Mouse (Mus musculus) spleen, postnatal 14 days (tissue): ENCODE measurements around the gene Nnat.
A peak's percentile ranks its signal among the peaks of the same experiment; 100 is the strongest.
"Not testable (repeated sequence)": the region's sequence is repeated elsewhere in the genome, so short reads cannot be mapped to it uniquely, and the experiment has no call there.

Source experiments
- DNase-seq, 2 experiments: peaks; one replicate each; pipeline ENCODE4 v3.0.0; 2021 to 2022; ENCODE audit warnings: low spot score in 2 of 2

The Nnat gene

DNA sequence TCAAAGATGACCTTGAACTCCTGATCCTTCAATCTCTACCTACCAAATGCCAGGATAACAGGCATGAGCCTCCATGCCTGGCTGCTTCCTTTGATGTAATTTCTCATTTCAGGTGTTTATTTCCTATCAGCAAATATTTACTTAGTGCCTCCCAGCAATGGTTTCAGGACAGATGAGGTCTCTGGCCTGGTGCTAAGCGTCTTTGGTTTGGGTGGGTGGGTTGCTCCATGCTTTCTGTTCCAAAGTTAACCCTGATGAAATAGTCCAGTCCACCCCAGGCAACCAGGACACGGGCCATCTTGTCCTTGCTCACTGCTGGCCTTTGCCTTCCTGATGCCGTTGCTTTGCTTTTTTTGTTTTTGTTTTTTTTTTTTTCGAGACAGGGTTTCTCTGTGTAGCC lies 9.6 kb upstream of the Nnat start:
- DNase-seq: no peak

DNA sequence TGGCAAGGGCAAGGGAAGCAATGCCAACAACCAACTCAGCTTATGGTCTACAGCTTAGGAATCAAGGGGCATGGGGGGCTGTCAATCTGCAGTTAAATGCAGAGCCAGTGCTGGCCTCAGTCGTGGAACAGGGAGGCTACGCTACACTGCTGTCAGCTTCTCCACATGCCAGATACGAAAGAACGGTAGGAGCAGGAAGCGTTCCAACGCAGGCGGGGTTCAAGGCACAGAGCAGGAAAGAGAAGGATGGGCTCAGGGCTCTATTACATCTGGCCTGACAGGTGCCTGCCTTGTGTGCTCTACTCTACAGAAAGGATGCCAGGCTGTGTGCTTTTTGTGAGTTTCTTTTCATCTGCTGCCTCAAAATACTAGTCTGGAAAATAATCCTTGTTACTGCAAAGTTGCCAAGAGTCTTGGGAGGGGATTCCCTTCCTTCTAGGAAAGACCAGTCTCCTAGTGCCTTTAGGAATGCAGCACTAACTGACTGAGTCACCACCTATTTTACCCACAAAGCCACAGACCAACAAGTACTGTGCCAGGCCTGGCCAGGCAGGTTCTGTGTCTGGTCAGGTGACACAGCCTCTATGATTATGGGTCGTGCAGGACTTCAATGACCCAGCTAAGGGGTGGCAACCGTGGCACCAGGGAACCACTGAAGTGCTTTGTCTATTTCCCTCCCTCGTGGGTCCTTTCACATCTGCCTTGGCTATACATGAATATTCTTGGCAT lies 7.6 kb upstream of the Nnat start:
- DNase-seq: no peak

DNA sequence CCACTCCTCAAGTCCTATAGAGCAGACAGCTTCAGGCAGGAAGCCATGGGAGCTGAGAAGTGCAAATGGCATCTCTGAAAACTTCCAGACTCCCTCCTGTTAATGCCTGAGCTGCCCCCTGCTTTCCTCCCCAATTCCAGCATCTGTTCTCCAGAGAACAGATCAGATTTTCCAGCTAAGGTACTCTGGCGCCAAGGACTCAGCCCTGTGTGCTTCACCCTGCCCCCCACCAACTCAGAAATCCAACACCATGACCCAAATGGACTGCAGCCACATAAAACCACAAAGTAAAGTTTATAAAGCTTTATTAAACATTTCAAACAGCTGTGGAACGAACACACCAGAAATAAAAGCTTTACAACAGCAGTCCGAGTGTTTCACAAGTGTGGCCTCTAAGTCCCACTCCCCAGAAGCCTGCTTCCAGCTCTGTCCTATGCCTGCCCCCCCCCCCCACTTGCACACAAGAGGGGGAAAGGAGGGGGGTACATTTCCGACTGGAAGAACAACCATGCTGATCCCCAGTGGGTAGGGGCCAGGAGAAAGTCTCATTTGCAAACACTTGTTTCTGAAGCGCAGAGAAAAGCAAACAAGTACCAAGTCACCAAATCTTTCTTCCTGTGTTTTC lies 3.7 kb upstream of the Nnat start:
- no peak for DNase-seq

DNA sequence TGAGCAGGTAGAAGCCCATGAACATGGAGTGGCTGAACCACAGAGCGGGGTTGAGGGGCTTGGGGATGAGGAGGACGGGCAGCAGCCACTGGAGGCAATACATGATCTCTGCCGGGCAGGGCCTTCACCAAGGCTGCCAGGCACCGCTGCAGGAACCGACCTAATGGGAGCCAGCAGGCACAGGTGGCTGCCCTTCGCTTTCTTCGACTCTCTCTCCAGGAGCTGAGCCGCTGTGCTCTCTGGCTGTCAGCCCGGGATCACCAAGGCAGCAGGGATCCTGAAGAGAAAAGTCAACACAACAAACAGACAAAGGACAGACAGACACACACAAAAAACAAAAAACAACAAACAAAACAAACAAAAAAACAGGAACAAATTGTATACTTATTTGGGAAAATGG lies 1.8 kb upstream of the Nnat start:
- no peak for DNase-seq

DNA sequence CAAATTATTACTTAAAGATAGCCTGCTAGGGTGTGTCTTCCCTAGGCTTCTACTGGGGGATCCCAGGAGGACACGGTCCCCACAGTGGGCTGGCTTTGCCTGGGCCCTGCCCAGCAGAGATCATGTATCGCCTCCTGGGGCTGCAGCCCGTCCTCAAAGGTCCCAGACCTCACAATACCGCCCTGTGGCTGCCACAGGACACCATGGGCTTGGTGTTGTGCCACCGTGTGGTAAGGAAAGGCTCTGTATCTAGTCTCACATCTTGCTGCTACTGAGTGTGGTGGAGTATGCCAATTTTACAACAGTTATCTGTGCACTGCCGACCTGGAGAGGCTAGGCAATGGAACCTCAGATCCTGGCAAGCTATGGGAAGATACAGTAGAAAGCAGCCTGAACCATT lies 1.4 kb upstream of the Nnat start:
- no peak for DNase-seq

DNA sequence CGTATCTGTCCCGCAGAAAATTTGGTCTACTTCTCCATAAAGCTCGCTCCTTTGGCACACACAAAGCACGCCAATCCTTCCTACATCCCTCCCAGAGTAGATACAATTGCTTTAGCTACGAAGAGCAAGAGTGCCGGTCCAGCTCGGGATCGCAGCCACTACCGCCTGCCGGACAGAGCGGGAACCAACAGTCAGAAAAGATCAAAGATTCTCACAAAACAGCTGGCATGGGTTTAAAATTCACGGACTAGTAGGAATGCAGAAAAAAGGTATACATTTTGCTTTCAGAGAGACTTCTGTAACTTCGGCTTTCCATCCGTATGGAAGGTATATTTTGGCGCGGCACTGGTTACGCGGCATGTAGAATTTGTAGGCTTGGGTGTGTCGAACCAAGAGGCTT lies 438 bp upstream of the Nnat start:
- no peak for DNase-seq

DNA sequence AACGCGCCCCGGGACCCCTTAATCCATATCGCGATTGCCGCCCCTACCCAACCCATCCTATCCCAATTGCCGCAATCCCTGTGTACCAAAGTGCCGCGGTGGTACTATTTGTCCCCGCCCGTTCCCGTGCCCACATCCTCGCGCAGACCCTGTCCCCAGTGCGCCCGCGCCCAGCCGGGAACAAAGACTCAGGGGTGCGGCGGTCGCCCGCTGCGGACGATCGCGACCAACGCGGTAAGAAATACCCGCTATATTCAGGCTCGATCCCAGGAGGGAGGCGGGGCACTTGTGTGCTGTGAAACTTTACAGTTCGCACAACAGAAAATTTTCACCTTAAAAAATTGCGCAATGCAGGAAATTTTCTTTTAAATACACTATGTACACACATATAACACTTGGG lies 424 bp downstream of the Nnat start:
- DNase-seq: no peak

DNA sequence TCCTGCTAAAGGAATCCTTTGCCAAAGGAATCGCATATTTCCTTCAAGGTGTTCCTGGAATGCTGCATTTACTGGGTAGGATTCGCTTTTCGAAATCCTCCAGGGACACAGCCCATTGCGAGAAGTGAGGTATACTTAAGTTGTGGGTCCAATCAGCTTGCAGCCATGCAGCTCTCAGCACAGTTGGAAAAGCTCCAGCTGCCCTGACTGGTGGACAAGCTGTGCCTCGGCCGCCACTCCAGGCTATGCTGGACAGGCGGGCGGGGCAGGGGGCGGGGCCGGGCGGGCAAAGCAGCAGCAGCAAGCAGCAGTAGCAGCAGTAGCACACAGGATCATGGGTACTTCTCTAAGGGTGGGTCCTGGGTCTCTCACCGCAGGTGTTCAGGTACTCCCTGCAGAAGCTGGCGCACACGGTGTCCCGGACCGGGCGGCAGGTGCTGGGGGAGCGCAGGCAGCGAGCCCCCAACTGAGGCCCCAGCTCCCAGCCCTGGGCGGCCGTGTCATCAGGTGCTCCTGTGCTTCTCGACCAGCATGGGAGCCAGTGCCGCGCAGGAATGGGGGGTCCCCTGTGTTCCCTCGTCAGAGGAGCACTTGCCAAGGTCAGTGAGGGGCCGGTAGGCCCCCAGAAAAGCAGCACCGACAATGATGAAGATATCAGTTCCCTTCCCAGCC lies 1.4 kb downstream of the Nnat start:
- no peak for DNase-seq

DNA sequence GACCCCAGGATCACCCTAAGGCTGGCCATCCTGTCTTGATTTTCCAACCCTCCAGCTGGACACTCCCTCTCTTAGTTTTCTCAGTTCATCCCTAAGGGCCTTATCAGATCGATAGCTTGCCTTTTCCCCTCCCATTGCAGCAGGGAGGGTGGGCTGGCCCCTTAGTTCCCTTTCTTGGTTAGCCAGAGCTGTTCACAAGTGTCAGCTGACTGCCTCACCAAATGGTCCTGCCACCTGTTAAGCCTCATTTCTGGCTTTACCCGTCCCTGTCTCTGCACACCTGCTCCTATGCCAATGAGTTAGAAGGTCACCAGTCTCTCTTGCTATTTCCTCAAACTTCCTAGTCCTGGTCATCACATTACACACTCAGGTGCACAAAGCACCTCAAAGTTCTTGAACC lies 3.2 kb downstream of the Nnat start:
- DNase-seq: no peak

DNA sequence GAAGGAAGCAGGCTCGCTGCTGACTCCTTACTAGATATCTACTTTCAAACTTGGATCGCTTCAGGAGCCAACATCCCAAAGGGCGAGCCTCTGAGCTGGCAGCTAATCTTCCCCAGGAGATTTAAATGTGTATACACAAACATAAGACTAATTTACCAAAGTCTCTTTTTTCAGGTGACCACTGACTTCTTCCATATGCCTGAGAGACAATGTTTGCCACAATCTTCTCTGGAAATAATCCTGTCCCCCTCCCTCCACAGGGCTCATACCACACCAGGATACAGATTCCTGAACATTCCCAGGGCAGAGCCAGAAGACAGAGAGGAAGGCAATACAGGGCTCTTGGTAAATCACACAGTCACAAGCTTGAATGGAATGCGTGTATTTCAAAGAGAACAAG lies 4.8 kb downstream of the Nnat start:
- no peak for DNase-seq

DNA sequence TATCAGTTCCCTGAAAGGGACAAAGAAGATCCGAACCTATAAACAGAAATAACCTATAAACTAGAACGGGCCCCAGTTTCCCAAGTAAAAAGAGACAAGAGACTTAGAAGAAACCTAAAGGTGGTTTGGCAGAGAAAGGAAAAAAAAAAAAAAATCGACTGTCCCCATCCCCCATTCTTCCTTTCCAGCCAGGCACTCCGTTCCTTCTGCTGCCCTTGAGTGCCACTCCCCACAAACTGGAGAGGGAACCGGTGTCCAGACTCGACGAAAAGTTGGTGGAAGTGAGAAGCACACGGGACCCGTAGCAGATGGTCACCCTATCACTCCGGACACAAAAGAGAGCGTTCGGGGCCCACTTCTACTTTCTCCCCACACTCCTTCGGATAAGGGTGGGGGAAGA lies 5.6 kb downstream of the Nnat start:
- no peak for DNase-seq

DNA sequence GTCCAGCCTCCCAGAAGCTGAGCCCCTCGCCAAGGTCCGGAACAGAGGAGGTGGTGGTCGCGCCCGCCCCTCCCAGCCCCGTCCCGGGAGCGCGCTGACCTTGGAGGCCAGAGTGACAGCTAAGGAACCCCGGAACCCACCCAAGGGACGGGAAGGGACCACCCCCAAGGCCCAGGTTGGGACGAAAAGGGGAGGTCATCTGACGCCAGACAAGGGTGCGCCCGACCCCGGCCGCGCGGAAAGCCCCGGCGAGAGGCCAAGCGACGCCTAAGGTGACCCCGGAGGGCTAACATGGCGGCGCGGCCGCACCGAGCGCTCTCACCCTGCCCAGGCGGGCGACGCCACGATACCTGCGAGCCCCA lies 6.0 kb downstream of the Nnat start:
- DNase-seq: no peak

DNA sequence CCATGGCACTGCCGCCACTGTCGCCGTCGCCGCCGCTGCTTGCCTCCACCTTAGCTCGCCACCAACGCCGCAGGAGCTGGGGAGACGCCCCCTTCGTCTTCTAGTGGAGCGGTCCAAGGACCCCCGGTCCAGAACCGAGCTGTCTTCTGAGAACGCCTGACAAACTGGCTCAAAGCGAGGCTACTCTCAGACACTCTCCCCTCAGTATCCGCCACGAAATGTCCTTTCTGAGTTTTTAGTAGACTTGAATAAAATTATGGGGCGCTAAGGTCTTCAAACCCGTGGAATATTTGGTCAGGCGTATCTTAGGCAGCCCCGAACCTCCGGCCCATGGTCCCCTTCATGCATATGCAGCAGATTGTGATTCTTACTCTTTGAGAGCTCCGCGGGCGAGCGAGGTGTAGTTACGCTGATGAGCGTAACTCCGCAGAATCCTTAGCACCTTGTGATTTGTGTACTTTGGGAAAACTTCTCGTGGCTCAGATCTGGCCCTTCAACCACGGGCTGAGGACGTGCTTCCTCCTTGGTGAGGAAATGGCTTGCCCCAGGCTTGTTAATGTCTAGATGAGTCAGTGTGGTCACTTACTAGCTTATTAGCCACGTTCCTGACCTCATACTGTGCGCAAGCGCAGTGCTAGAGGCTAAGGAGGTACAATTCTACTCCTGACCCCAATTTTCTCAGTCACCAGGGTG lies 6.5 kb downstream of the Nnat start:
- DNase-seq: peak; percentile 61 to 71

DNA sequence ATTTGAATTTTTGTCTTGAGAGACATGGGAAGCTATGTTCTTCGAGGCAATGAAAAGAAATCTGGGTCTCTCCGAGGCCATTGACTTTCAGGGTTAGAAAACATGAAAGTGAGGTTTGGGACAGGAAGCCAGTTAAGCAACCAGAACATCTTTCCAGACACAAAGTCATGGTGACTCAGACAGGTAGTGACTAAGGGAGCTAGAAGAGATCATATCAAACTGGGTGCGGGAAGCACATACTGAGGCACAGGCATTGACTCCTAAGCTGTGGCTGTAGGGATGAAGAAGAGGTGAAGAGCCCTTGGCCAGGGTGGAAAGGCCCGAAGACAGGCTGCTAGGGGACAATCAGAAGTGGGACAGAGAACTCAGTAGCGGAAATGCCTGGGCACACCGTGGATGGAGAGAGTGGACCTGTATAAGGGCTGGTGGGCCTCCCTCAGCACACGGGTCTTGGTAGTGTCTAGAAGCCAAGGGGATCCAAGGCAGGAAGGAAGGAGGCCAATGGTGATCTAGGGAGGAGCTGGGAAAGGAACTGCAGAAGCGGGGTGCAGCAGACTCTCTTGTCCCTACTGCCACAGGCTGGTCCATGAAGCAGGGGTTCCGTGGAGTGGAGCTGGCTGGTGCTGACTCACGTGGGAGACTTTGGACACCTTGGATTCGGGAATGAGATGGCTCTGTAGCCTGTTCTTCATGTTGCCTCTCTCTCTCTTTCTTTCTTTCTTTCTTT lies 7.5 kb downstream of the Nnat start:
- no peak for DNase-seq

DNA sequence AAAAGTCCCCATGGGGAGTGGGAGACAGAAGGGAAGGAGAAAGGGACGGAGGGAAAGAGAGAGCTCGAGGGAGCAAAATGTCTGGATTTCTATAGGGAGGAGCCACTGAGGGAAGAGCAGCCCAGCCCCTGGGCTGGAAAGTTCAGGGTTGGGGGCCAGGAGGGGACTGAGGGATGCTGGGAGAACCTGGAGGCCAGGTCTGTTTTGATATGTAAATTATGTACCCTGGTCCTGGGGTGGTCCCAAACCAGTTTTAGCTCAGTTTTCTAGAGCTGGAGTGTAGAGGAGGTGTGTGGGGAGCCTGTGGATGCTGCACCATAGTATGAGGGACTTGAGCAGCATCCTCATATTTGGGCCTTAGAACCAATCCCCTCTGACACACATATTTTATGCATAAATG lies 9.0 kb downstream of the Nnat start:
- no peak for DNase-seq

DNA sequence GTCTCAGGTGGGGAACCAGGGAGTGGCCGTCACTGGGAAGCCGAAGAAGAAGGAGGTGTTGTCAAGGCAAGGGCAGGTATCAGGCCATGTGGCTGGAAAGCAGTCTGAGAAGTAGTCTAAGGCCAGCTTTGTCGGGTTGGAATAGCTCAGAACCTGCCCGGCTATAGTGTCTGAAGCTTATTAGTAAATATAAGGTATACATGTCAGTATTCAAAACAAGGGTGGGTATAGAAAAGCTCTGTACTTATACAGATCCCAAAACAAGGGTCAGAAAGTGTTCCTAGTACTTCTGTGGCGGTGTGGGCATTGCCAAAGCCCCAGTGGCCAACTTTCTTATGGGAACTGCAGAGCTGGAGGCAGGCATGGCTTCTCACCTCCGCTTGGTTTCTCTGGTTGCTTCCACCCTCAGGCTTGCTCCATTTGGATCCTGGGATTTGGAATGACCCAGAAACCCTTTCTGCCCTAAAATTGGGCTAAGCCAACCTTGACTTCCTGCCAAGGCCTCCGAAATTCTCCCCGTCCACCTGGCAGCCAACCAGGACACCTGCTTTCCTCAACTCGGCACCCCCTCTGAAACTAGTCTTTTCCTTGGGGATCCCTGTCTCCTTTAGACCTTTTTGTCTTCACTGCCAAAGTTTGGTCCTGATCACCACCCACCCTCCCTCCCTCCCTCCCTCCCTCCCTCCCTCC lies 10.1 kb downstream of the Nnat start:
- DNase-seq: no peak

DNA sequence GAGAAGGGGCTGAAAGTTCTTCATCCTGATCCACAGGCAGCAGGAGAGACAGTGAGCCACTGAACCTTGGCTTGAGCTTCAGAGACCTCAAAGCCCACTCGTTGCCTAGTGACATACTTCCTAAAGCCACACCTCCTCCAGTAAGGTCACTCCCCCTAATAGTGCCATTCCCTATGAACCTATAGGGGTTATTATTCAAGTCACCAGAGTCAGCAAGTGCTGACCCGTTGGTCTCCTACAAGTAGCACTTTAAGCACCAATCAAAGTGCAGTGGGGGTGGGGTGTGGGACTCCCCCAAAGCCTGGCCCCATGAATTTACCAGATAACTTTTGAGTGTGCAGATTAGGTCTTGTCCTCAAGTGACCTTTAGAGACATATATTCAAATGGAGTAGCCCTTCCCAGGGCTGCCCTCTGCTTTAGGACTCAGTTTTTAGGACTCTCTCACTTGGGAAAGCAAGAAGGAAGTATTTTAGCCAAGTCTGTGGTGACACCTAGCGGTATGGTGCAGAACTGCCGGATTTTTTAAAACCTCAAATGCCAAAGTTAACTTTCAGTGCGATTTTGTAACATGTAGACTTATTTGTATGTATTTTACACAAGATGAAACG lies 11.4 kb downstream of the Nnat start, which contains the start of gene Blcap:
Gene Blcap (minus strand): TSS at position 51 of the 609 bp plus-strand sequence.
- DNase-seq: no peak

DNA sequence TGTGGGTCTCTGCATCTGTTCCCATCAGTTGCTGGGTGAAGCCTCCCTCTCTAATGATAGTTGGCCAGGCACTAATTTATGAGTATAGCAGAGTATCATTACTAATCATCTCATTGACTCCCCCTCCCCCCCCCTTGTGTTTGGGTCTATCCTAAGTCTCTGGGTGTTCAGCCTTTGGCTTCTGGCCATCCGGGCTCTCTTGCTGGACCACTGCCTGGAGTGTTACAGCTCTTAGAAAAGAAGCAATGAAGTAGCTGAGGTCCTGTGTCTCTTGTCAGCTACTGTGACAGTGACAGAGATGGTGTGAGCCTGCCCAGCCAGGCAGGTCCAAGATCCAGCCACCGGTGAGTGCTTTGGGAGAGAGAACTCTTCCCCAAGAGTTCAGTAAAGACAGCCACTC lies 12.9 kb downstream of the Nnat start:
- DNase-seq: no peak

DNA sequence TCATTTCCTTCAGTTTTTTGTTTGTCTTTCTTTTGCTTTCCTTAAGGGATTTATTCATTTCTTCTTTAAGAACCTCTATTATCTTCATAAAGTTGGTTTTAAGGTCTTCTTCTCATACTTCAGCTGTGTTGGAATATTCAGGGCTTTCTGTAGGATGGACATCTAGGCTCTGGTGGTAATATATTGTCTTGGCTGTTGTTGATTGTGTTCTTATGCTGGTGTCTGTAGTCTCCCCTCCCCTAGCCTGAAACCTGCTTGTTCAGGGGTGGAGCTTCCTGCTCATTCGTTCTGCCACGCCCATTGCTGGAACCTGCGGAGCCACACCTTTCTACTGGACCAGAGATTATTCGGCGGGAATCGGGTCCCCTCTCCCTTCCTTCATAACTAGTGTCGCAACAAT lies 25.5 kb downstream of the Nnat start:
- DNase-seq: not testable (repeated sequence)

DNA sequence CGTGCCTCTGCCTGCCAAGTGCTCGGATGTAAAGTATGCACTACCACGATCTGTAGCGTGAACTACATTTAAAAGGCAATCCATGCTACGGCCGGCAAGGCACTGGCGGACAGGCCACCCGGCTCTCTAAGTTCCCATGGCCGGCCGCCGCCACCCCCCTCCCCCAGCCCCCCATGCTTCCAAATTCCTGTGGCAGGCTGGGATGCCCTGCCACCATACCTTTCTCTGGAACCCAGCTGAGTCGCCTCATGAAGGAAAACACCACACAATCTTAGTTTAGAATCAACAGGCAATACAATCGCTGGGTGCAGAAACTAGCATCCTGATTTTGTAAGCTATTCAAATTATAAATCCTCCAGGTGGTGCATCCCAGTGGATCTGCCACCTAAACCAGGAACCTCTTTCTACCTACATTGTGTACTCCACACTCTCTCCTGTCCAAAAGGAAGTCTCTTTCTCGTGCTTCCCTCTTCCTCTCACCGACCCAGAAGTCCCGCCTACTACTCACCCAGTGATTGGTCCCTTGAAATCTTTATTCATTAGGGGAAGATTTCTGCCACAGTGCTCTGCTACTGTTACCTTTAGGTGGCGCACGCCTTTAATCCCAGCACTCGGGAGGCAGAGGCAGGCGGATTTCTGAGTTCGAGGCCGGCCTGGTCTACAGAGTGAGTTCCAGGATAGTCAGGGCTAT lies 37.1 kb downstream of the Nnat start:
- DNase-seq: no peak
